Mouse (Mus musculus) kidney, embryonic 15.5 days (tissue): ENCODE results near the gene Cfap157. TPM values are rescaled to one million over a fixed set of nuclear protein-coding genes. Genes with fewer than 3 reads are reported as not detected.

ENCODE experiments used
- ATAC-seq: fragments of 200-750 bp; cut with Nextera tagmentation; replicated peaks from 2 replicates; pipeline ENCODE4 v1.8.0; 2017; ENCODE audit warnings: moderate TSS enrichment; ENCODE audit not compliant: low FRiP score
- H3K27ac ChIP-seq: fragments of 300-500 bp; sonication (generic); 2 replicates; pipeline ENCODE4 v1.5.1; 2015; ENCODE audit warnings: mild to moderate bottlenecking, inconsistent platforms
- H3K27me3 ChIP-seq: fragments of 300-500 bp; sonication (generic); 2 replicates; pipeline ENCODE4 v1.6.1; 2015; ENCODE audit warnings: inconsistent platforms
- H3K36me3 ChIP-seq: fragments of 300-500 bp; sonication (generic); 2 replicates; pipeline ENCODE4 v1.6.1; 2015; ENCODE audit warnings: inconsistent platforms
- H3K4me1 ChIP-seq: fragments of 300-500 bp; sonication (generic); 2 replicates; pipeline ENCODE4 v1.6.1; 2015; ENCODE audit warnings: inconsistent platforms
- H3K4me2 ChIP-seq: fragments of 300-500 bp; sonication (generic); 2 replicates; pipeline ENCODE4 v1.6.1; 2015; ENCODE audit warnings: moderate library complexity, mild to moderate bottlenecking, inconsistent platforms
- H3K4me3 ChIP-seq: fragments of 300-500 bp; sonication (generic); replicated peaks from 2 replicates; pipeline ENCODE4 v1.5.1; 2015; ENCODE audit warnings: mild to moderate bottlenecking, inconsistent platforms
- H3K9ac ChIP-seq: fragments of 300-500 bp; sonication (generic); 2 replicates; pipeline ENCODE4 v1.6.1; 2015; ENCODE audit warnings: mild to moderate bottlenecking, inconsistent platforms
- H3K9me3 ChIP-seq: fragments of 300-500 bp; sonication (generic); replicated peaks from 2 replicates; pipeline ENCODE4 v1.6.1; 2016; ENCODE audit warnings: inconsistent platforms
- WGBS: fragments of 180-500 bp; shearing (Covaris S2); methylation state at CpG from one replicate; pipeline ENCODE4 v1.1.7; 2015; ENCODE audit warnings: mixed read lengths; 5-methylcytosine and 5-hydroxymethylcytosine counted together
- polyA plus RNA-seq: library from polyadenylated mRNA; unstranded; fragments of >200 nt; fragmentation: Nextera tagmentation; extraction: Ambion mirVana; gene quantifications from 2 replicates; pipeline ENCODE4 v1.2.1, GENCODE M21; 2015

The Cfap157 gene
- polyA plus RNA-seq, 1 experiment from 2014 or later, result 0.64 TPM

- Histone ChIP-seq H3K9ac (peak overlapping the region; percentile 42), H3K9me3 (no peaks in the 10 kb centered on the region), H3K36me3 (no peaks in the 10 kb centered on the region), H3K4me3 (peak overlapping the region; percentile 38), H3K27me3 (no peaks in the 10 kb centered on the region), H3K4me2 (peak overlapping the region; percentile 48), H3K4me1 (peaks cover 54% of the 10 kb centered on the region), H3K27ac (peak overlapping the region; percentile 75)
- 36% methylated on average over 7 of the region's 7 CpGs for WGBS
- ATAC-seq, result 0 out of 2 replicates have a peak, but pooled peaks have one; percentile 26
These were observed 55.8 kb downstream of the Cfap157 start for GRCm38 (mm10) chr2:32728463-32728862.

- Histone ChIP-seq H3K27ac (0 out of 2 replicates have a peak overlapping the region, but pooled peaks have one; percentile 75), H3K9ac (peak overlapping the region; percentile 42), H3K4me3 (peak overlapping the region; percentile 38), H3K27me3 (no peaks in the 10 kb centered on the region), H3K36me3 (no peaks in the 10 kb centered on the region), H3K9me3 (no peaks in the 10 kb centered on the region), H3K4me1 (peaks cover 52% of the 10 kb centered on the region), H3K4me2 (peak overlapping the region; percentile 48)
- 0% methylated on average over 16 of the region's 16 CpGs for WGBS
- ATAC-seq, result peak; percentile 96
These were observed 56.8 kb downstream of the Cfap157 start for GRCm38 (mm10) chr2:32727435-32727834.

Other genes starting within 250 kb of the Cfap157 start
- 14.5 and 15.0 TPM in 2 replicates for gene Fam102a, start 249.1 kb downstream of the Cfap157 start, polyA plus RNA-seq
- 103 and 107 TPM in 2 replicates for gene Dpm2, start 213.6 kb downstream of the Cfap157 start, polyA plus RNA-seq
- 2.0 and 2.7 TPM in 2 replicates for gene Pip5kl1, start 209.6 kb downstream of the Cfap157 start, polyA plus RNA-seq
- gene 9430097D07Rik, start 208.7 kb downstream of the Cfap157 start, polyA plus RNA-seq, result 0.10 and 0.17 TPM in 2 replicates
- gene St6galnac4, start 197.3 kb downstream of the Cfap157 start, polyA plus RNA-seq, result 22.3 and 23.2 TPM in 2 replicates
- gene St6galnac6, start 184.7 kb downstream of the Cfap157 start, polyA plus RNA-seq, result 17.0 and 17.6 TPM in 2 replicates
- 32.6 and 34.4 TPM in 2 replicates for gene Ak1, start 162.7 kb downstream of the Cfap157 start, polyA plus RNA-seq
- 71.9 and 82.1 TPM in 2 replicates for gene Eng, start 137.8 kb downstream of the Cfap157 start, polyA plus RNA-seq
- gene Fpgs, start 80.3 kb downstream of the Cfap157 start, polyA plus RNA-seq, result 33.7 and 40.3 TPM in 2 replicates
- 108 and 118 TPM in 2 replicates for gene Cdk9, start 71.4 kb downstream of the Cfap157 start, polyA plus RNA-seq
- gene Sh2d3c, start 63.4 kb downstream of the Cfap157 start, polyA plus RNA-seq, result 32.5 and 37.2 TPM in 2 replicates
- gene 6330409D20Rik, start 43.4 kb downstream of the Cfap157 start, polyA plus RNA-seq, result 0.18 TPM in 1 of 2 replicates, not detected in the other
- gene Tor2a, start 27.2 kb downstream of the Cfap157 start, polyA plus RNA-seq, result 64.8 and 70.5 TPM in 2 replicates
- gene Ttc16, start 8.8 kb downstream of the Cfap157 start, polyA plus RNA-seq, result 0.15 and 0.25 TPM in 2 replicates
- 5.1 and 5.5 TPM in 2 replicates for gene Ptrh1, start 8.6 kb downstream of the Cfap157 start, polyA plus RNA-seq
- gene Stxbp1, start 62.8 kb upstream of the Cfap157 start, polyA plus RNA-seq, result 16.5 and 19.3 TPM in 2 replicates
- gene Fam129b, start 91.7 kb upstream of the Cfap157 start, polyA plus RNA-seq, result 44.5 and 47.7 TPM in 2 replicates
- gene Rpl12, start 177.1 kb upstream of the Cfap157 start, polyA plus RNA-seq, result 204 and 210 TPM in 2 replicates
- 11.2 and 12.2 TPM in 2 replicates for gene Lrsam1, start 177.2 kb upstream of the Cfap157 start, polyA plus RNA-seq
- 28.9 and 30.6 TPM in 2 replicates for gene Slc2a8, start 197.7 kb upstream of the Cfap157 start, polyA plus RNA-seq